Mouse (Mus musculus) MEL (cell line): ENCODE measurements around the gene Baz2a.
"Not testable (repeated sequence)": the region's sequence is repeated elsewhere in the genome, so short reads cannot be mapped to it uniquely, and the experiment has no call there.

ENCODE experiments used
- ELF1 ChIP-seq: IDR thresholded peaks from 2 replicates; pipeline ENCODE4 v1.6.1; 2014; ENCODE audit warnings: low read depth, mild to moderate bottlenecking, inconsistent platforms, low read length, improper control_type of control experiment, moderate library complexity
- MEF2A ChIP-seq: IDR thresholded peaks from 2 replicates; pipeline ENCODE4 v1.6.1; 2014; ENCODE audit warnings: low read depth, mild to moderate bottlenecking, inconsistent platforms, low read length, improper control_type of control experiment; ENCODE audit not compliant: poor library complexity, insufficient replicate concordance, severe bottlenecking; ENCODE audit errors: extremely low read depth
- NRF1 ChIP-seq: IDR thresholded peaks from 2 replicates; pipeline ENCODE4 v1.6.1; 2014; ENCODE audit warnings: low read depth, mild to moderate bottlenecking, inconsistent platforms, low read length, improper control_type of control experiment, moderate library complexity; ENCODE audit not compliant: poor library complexity, insufficient read depth, severe bottlenecking
- TAL1 ChIP-seq: IDR thresholded peaks from 2 replicates; pipeline ENCODE4 v1.6.1; 2012; ENCODE audit warnings: mild to moderate bottlenecking, inconsistent platforms, low read length, moderate library complexity, mixed read lengths

GRCm38 (mm10) chr10:128171348-128171747 is 80.0 kb downstream of the Baz2a start:
- TF ChIP-seq MEF2A, ELF1, TAL1, NRF1: not testable (repeated sequence)
